Mouse (Mus musculus) liver, embryonic 14.5 days (tissue): ENCODE data around the gene Cotl1.

Experiments used
- CTCF ChIP-seq: IDR thresholded peaks from 2 replicates; pipeline ENCODE4 v1.5.1; 2016; ENCODE audit warnings: antibody characterized with exemption, low read depth, control low read depth
- EP300 ChIP-seq: IDR thresholded peaks from 2 replicates; pipeline ENCODE4 v1.6.1; 2016; ENCODE audit warnings: antibody characterized with exemption, low read depth

DNA sequence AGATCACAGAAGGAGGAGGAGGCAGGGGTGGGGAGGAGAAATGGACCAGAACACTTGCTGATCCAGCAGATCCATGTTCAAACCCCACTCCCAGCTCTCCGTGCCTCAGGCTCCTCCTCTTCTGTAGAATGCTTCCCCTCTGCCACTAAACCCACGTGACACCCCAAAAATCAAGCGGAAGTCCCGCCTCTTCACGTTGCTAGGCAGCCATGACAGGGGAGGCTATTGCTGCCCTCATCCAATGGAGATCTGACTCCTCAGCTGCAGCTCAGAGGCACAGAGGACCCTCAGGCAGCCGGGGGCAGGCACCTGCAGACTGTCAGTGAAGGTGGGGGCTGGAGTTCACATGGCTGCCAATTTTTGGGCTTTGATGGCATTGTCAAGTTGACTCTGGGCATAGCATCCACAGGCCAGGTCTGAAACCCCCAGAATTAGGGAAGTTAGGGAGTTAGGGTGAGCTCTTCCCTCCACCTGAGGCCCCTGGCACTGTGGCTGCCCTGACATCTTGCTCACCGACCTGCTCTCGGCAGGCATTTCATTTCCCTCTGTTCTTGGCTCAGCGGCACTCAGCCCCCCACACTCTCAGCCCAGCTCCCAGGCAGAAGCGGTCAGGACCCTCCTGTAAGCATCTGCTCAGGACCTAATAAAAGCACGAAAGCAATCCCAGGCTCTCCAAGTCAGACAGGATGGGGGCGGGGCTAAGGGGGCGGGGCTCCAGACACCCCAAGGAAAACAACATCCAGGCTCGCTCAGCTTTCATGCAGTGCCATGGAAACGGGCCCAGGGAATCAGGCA, 42.0 kb downstream of the Cotl1 start:
- TF ChIP-seq CTCF (no peak), EP300 (no peak)
